Mouse (Mus musculus) heart, embryonic 14.5 days (tissue): ENCODE data around the gene Synj1. TPM values are rescaled to one million over a fixed set of nuclear protein-coding genes. Genes with fewer than 3 reads are reported as not detected.

Experiments
- ATAC-seq: fragments of 200-750 bp; cut with Nextera tagmentation; 2 replicates; pipeline ENCODE4 v1.8.0; 2017; ENCODE audit warnings: low read depth, moderate TSS enrichment; ENCODE audit not compliant: insufficient number of reproducible peaks, insufficient read depth, low FRiP score
- H3K27ac ChIP-seq, 2 experiments: fragments of 200-500 bp in 1 of 2; fragments of 300-500 bp in 1 of 2; sonication (generic) in 1 of 2; replicated peaks in 1 of 2; 2 replicates each; pipeline ENCODE4 v1.5.1; 2012 to 2014; ENCODE audit warnings: low read depth in 2 of 2, low read length in 2 of 2, control low read depth in 1 of 2, mild to moderate bottlenecking in 1 of 2, mixed read lengths in 1 of 2; ENCODE audit not compliant: control insufficient read depth in 1 of 2, insufficient read depth in 1 of 2
- H3K27me3 ChIP-seq: fragments of 300-500 bp; sonication (generic); 2 replicates; pipeline ENCODE4 v1.6.1; 2014; ENCODE audit warnings: mild to moderate bottlenecking, low read length, control low read depth; ENCODE audit not compliant: control insufficient read depth, insufficient read depth
- H3K36me3 ChIP-seq: fragments of 300-500 bp; sonication (generic); 2 replicates; pipeline ENCODE4 v1.6.1; 2014; ENCODE audit warnings: mild to moderate bottlenecking, control low read depth, low read length, mixed read lengths; ENCODE audit not compliant: control insufficient read depth, insufficient read depth
- H3K4me1 ChIP-seq, 2 experiments: fragments of 200-500 bp in 1 of 2; fragments of 300-500 bp in 1 of 2; sonication (generic) in 1 of 2; 2 replicates each; pipeline ENCODE4 v1.6.1; 2012 to 2014; ENCODE audit warnings: low read length in 2 of 2, control low read depth in 1 of 2, mixed read lengths in 1 of 2; ENCODE audit not compliant: control insufficient read depth in 2 of 2, insufficient read depth in 2 of 2
- H3K4me2 ChIP-seq: fragments of 300-500 bp; sonication (generic); 2 replicates; pipeline ENCODE4 v1.6.1; 2014; ENCODE audit warnings: mild to moderate bottlenecking, low read length
- H3K4me3 ChIP-seq, 2 experiments: fragments of 200-500 bp in 1 of 2; fragments of 300-500 bp in 1 of 2; sonication (generic) in 1 of 2; 2 replicates each; pipeline ENCODE4 v1.5.1; 2012 to 2014; ENCODE audit warnings: low read length in 2 of 2, mild to moderate bottlenecking in 2 of 2, control low read depth in 1 of 2, low read depth in 1 of 2, moderate library complexity in 1 of 2; ENCODE audit not compliant: control insufficient read depth in 1 of 2, insufficient read depth in 1 of 2
- H3K9ac ChIP-seq: fragments of 300-500 bp; sonication (generic); 2 replicates; pipeline ENCODE4 v1.6.1; 2014; ENCODE audit warnings: mild to moderate bottlenecking, low read length
- H3K9me3 ChIP-seq: fragments of 300-500 bp; sonication (generic); 2 replicates; pipeline ENCODE4 v1.6.1; 2016; ENCODE audit warnings: low read length, control low read depth; ENCODE audit not compliant: control insufficient read depth
- WGBS: fragments of 180-500 bp; shearing (Covaris S2); extraction: QIAGEN DNeasy Blood & Tissue Kit; methylation state at CpG from one replicate; pipeline ENCODE4 v1.1.7; 2014; 5-methylcytosine and 5-hydroxymethylcytosine counted together
- polyA plus RNA-seq: library from polyadenylated mRNA; unstranded; fragments of >200 nt; fragmentation: Nextera tagmentation; extraction: Ambion mirVana; gene quantifications from 2 replicates; pipeline ENCODE4 v1.2.1, GENCODE M21; 2014

Synj1 gene
- polyA plus RNA-seq, 1 experiment from 2014 or later = 16.5 TPM

DNA sequence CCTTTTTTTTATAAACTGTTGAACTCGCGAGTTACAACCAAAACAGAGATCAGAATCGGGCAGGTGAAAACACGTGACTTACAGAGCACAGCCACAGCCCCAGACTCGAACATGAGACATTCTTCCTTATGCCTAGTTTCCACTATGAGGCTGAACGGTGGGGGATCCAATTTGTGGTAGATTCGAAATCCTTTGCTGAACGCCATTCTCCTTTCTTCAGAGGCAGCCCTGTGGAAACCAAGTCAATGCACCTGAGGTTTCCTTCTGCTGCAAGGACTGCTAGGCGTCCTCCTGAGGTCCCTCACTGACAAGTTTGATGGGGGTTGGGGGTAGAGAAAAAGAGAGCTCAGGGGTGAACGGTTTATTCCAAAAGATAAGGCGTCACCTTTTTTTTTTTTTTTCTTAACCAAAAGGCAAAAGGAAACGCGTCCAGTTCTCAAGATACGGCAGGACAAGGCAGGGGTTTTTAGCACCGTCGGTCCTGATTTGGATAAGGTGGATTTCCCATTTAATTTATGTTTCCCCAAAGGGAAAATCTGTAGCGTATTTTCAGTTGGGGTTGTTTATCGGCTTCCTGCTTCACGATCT is 1.1 kb downstream of the Synj1 start:
- peaks cover 22% of the 10 kb centered on the region for H3K36me3 ChIP-seq
- ATAC-seq = no peak
- H3K9me3 ChIP-seq = no peaks in the 10 kb centered on the region
- peak overlapping the region; percentile 90 for H3K9ac ChIP-seq
- peak overlapping the region; percentile 79 to 90 for H3K4me3 ChIP-seq
- no peaks in the 10 kb centered on the region for H3K27me3 ChIP-seq
- H3K4me2 ChIP-seq = peak overlapping the region; percentile 86
- H3K27ac ChIP-seq = peak overlapping the region; percentile 64 to 93; a peak in 3 of 4 replicates
- WGBS = 1% methylated on average over 19 of the region's 19 CpGs
- H3K4me1 ChIP-seq = peaks cover 3 to 13% of the 10 kb centered on the region in 2 experiments; a peak in 3 of 4 replicates

DNA sequence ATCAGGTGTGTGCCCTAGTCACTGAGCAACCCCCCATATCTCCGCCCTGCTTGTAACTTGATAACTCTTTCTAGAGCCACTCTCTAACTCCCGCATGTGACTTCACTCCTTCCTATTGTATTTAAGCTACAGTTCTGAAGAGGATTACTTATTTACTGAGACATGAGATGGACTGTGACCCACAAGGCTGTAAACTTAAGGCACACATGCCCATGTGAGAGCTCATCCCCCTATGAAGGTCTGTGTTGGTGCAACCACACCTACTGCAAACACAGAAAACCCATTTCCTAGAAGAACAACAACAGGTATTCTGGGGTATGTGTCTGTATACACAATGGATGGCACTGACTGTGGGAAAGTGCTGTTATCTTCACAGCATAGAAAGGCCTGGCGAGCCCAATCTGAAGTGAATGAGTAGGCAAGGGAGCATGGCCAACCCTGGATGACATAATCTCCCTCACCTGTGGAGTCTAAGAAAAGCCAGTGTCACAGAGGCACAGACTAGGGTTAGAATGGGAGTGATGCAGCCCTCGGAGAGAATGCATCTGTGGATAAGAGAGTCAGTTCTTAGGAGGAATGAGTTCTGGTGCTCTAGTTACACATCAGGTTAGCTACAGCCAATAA is 6.1 kb downstream of the Synj1 start:
- Histone ChIP-seq H3K4me1 (peaks cover 2 to 5% of the 10 kb centered on the region in 2 experiments; a peak in 2 of 4 replicates), H3K9ac (no peak overlapping the region), H3K9me3 (no peaks in the 10 kb centered on the region), H3K4me2 (no peak overlapping the region), H3K36me3 (peaks cover 5% of the 10 kb centered on the region; the same call in 1 of the 2 replicates), H3K27me3 (no peaks in the 10 kb centered on the region), H3K27ac (no peak overlapping the region), H3K4me3 (no peak overlapping the region)
- 73% methylated on average over 4 of the region's 4 CpGs for WGBS
- no peak for ATAC-seq

DNA sequence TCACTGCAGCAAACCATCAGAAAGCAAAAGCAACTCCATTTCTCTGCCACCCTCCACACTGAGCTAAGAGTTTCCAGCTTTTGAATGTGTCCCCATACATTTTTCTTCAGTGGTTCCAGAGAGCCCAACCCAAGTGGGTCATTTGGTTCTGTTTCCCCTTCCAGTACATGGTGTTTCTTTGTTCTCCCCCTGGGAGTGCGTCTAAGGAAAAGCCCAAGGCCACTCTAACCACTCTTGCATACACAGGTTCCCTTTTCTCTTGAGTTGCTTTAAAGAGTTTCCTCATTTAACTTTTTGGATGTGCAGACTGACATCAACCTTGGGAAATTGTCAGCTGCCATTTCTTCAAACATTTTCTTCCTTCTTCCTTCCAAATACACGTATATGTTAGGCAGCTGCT is 10.0 kb downstream of the Synj1 start:
- Histone ChIP-seq H3K27me3 (no peaks in the 10 kb centered on the region), H3K4me2 (no peak overlapping the region), H3K9ac (no peak overlapping the region), H3K27ac (no peak overlapping the region), H3K36me3 (no peaks in the 10 kb centered on the region), H3K9me3 (no peaks in the 10 kb centered on the region), H3K4me3 (no peak overlapping the region), H3K4me1 (peaks cover 2 to 4% of the 10 kb centered on the region in 2 experiments; a peak in 2 of 4 replicates)
- 79% methylated on average over 2 of the region's 2 CpGs for WGBS
- no peak for ATAC-seq

DNA sequence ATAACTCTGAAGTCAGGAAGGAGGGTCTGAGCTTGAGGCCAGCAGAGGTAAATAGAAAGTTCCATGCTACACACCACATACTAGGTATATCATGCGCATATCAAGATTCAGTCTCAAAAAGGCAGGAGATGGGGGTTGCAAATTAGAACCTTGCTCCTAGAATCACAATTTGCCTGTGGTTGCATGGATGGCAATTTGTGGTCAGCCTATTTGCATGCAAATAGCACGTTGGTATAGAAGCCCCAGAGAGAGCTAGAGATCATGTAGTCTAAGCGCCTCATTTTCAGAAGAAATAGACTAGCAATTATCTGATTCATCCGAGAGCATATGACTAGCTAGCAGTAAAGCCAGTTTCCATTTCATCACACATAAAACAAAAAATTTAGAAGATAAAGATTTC is 11.3 kb downstream of the Synj1 start:
- no peak overlapping the region for H3K4me3 ChIP-seq
- WGBS = 83% methylated on average over 4 of the region's 4 CpGs
- no peaks in the 10 kb centered on the region for H3K27me3 ChIP-seq
- no peak for ATAC-seq
- no peak overlapping the region for H3K9ac ChIP-seq
- H3K4me1 ChIP-seq = peaks cover 5 to 12% of the 10 kb centered on the region in 2 experiments; a peak in 3 of 4 replicates
- H3K4me2 ChIP-seq = no peak overlapping the region
- no peak overlapping the region for H3K27ac ChIP-seq
- no peaks in the 10 kb centered on the region for H3K36me3 ChIP-seq
- H3K9me3 ChIP-seq = no peaks in the 10 kb centered on the region

DNA sequence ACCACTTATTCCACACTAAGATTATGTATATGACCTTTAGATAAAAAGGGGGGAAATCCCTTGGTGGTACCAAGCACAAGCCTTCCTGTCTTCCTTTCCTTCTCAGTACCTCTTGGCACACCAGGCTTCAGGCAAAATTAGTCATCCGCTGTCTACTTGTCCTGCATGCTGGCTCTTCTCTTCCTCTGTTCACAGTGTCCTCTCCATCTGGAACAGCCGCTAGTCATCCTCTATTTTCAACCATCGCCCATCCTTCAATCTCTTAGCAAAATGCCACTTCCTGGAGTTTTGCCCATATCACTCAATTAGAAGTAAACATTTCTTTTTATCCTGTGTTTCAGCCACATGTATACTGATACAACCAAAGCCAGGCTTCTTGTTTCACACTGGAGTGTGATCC is 13.3 kb downstream of the Synj1 start:
- H3K36me3 ChIP-seq = peaks cover 7% of the 10 kb centered on the region; the same call in 1 of the 2 replicates
- no peak overlapping the region for H3K9ac ChIP-seq
- no peak overlapping the region for H3K27ac ChIP-seq
- no peak overlapping the region for H3K4me2 ChIP-seq
- ATAC-seq = no peak
- no peak overlapping the region for H3K4me3 ChIP-seq
- no peaks in the 10 kb centered on the region for H3K27me3 ChIP-seq
- WGBS = 86% methylated on average over 3 of the region's 3 CpGs
- H3K4me1 ChIP-seq = peaks cover 5 to 18% of the 10 kb centered on the region in 2 experiments; a peak in 3 of 4 replicates
- H3K9me3 ChIP-seq = no peaks in the 10 kb centered on the region

- Histone ChIP-seq H3K4me2 (no peak overlapping the region), H3K27me3 (no peaks in the 10 kb centered on the region), H3K4me3 (no peak overlapping the region), H3K27ac (no peak overlapping the region), H3K4me1 (peaks cover 5 to 18% of the 10 kb centered on the region in 2 experiments; a peak in 3 of 4 replicates), H3K9ac (no peak overlapping the region), H3K9me3 (no peaks in the 10 kb centered on the region), H3K36me3 (peaks cover 11% of the 10 kb centered on the region; the same call in 1 of the 2 replicates)
- no peak for ATAC-seq
- 72% methylated on average over 7 of the region's 7 CpGs for WGBS
Observed at GRCm38 (mm10) chr16:90996327-90997243, 14.5 kb downstream of the Synj1 start.

GRCm38 (mm10) chr16:90995498-90995897 is 15.6 kb downstream of the Synj1 start:
- H3K9ac ChIP-seq = no peak overlapping the region
- peaks cover 20% of the 10 kb centered on the region for H3K36me3 ChIP-seq
- peaks cover 5 to 18% of the 10 kb centered on the region in 2 experiments; a peak in 3 of 4 replicates for H3K4me1 ChIP-seq
- no peaks in the 10 kb centered on the region for H3K27me3 ChIP-seq
- H3K4me3 ChIP-seq = no peak overlapping the region
- 0 out of 4 replicates have a peak overlapping the region, but pooled peaks of 1 of the 2 experiments have one; percentile 6 for H3K27ac ChIP-seq
- H3K4me2 ChIP-seq = no peak overlapping the region
- WGBS = 65% methylated on average over 5 of the region's 5 CpGs
- no peak for ATAC-seq
- H3K9me3 ChIP-seq = no peaks in the 10 kb centered on the region
